Mouse (Mus musculus) spleen, adult 2 months (tissue): Measurements from ENCODE around the gene Wwox. TPM values are rescaled to one million over a fixed set of nuclear protein-coding genes. Genes with fewer than 3 reads are reported as not detected.

Source experiments
- DNase-seq, 2 experiments: peaks; one replicate each; pipeline versions ENCODE4 v3.0.0 to v3.0.0-alpha.2; 2012 to 2021; ENCODE audit warnings: low spot score in 2 of 2, low read depth in 1 of 2
- H3K27ac ChIP-seq: fragments of 200-500 bp; 2 replicates; pipeline ENCODE4 v1.5.1; 2012; ENCODE audit warnings: low read length, inconsistent platforms; ENCODE audit not compliant: insufficient read depth
- H3K27me3 ChIP-seq: fragments of 200-500 bp; 2 replicates; pipeline ENCODE4 v1.6.1; 2012; ENCODE audit warnings: mild to moderate bottlenecking, moderate library complexity, low read length, inconsistent platforms; ENCODE audit not compliant: control insufficient read depth, insufficient read depth
- H3K36me3 ChIP-seq: fragments of 200-500 bp; 2 replicates; pipeline ENCODE4 v1.6.1; 2012; ENCODE audit warnings: mild to moderate bottlenecking, low read length, inconsistent platforms; ENCODE audit not compliant: control insufficient read depth, insufficient read depth
- H3K4me1 ChIP-seq: fragments of 200-500 bp; 2 replicates; pipeline ENCODE4 v1.6.1; 2011; ENCODE audit warnings: inconsistent platforms; ENCODE audit not compliant: control insufficient read depth, insufficient read depth, insufficient read length
- H3K4me3 ChIP-seq: fragments of 200-500 bp; 2 replicates; pipeline ENCODE4 v1.5.1; 2011; ENCODE audit warnings: mild to moderate bottlenecking, inconsistent platforms; ENCODE audit not compliant: insufficient read depth, insufficient read length; ENCODE audit errors: extremely low read depth
- CTCF ChIP-seq: fragments of 200-500 bp; IDR thresholded peaks from 2 replicates; pipeline ENCODE4 v1.5.1; 2011; ENCODE audit warnings: mild to moderate bottlenecking, inconsistent platforms; ENCODE audit not compliant: insufficient read depth, insufficient read length, insufficient replicate concordance; ENCODE audit errors: extremely low read depth
- POLR2A ChIP-seq: fragments of 200-500 bp; IDR thresholded peaks from 2 replicates; pipeline ENCODE4 v1.6.1; 2011; ENCODE audit warnings: low read depth, low read length, inconsistent platforms
- WGBS: fragments of 180-500 bp; shearing (Covaris S2); methylation state at CpG from one replicate; pipeline ENCODE4 v1.1.7; 2018; 5-methylcytosine and 5-hydroxymethylcytosine counted together
- polyA plus RNA-seq: library from polyadenylated mRNA; depleted of rRNA; stranded (reverse); fragments of >200 nt; gene quantifications from 2 replicates; pipeline ENCODE4 v1.2.3, GENCODE M21; 2012

Gene Wwox
- polyA plus RNA-seq, 1 experiment = 3.8 TPM

DNA sequence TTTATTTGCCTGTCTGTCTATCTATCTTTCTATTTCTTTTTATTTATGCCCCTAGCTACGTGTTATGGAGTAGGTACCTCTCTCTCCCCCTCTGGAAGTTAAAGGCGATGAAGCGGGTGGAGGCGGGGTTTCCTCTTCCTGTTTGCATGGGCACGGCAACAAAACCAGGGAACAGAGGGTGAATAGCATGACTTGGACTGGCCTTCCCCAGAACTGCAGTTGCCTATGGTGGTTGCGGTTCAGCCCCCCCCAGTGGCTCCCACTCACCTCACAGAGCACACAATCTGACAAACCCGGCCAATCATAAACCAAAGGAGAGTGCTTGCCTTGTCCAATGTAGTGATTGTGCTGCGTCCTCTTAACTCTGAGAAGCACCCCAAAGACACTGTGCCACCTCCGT, 671.0 kb downstream of the Wwox start:
- 6% methylated on average over 9 of the region's 9 CpGs for WGBS
- no peak for DNase-seq

GRCm38 (mm10) chr8:115112062-115112461, 672.6 kb downstream of the Wwox start:
- 78% methylated on average over 2 of the region's 2 CpGs for WGBS
- Histone ChIP-seq H3K4me1 (peaks cover 4% of the 10 kb centered on the region; the same call in 1 of the 2 replicates), H3K36me3 (no peaks in the 10 kb centered on the region), H3K27ac (no peak overlapping the region), H3K27me3 (no peaks in the 10 kb centered on the region), H3K4me3 (no peak overlapping the region)
- no peak for TF ChIP-seq CTCF
- TF ChIP-seq POLR2A = no peak
- no peak for DNase-seq

More for the DNA sequence above, 671.0 kb downstream of the Wwox start:
- H3K27me3 ChIP-seq = no peaks in the 10 kb centered on the region
- peaks cover 4% of the 10 kb centered on the region; the same call in 1 of the 2 replicates for H3K4me1 ChIP-seq
- TF ChIP-seq POLR2A (no peak), CTCF (no peak)
- H3K4me3 ChIP-seq = no peak overlapping the region
- H3K27ac ChIP-seq = no peak overlapping the region
- H3K36me3 ChIP-seq = no peaks in the 10 kb centered on the region

DNA sequence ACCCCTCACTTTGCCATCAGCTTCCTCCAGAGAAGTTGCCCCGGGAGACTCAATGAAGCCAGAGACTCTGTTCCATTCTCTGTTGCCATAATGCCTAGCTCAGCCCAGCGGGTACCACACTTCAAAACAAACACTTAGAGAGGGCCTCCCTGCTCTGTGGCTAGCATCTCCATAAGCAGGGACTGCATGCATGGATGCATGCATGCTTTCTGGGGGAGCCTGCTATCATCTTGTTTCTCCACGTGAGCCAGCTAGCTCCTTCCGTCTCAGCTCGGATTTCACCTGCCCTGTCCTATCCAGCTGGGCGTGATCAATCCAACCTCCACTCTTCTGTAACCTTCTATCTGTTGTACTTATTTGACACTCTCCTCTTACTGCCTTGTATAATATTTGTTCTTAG, 675.0 kb downstream of the Wwox start:
- no peak overlapping the region for H3K4me3 ChIP-seq
- no peak overlapping the region for H3K27ac ChIP-seq
- TF ChIP-seq POLR2A = no peak
- no peak for TF ChIP-seq CTCF
- WGBS = 90% methylated on average over 6 of the region's 6 CpGs
- H3K27me3 ChIP-seq = no peaks in the 10 kb centered on the region
- H3K36me3 ChIP-seq = no peaks in the 10 kb centered on the region
- DNase-seq = no peak
- peaks cover 4% of the 10 kb centered on the region; the same call in 1 of the 2 replicates for H3K4me1 ChIP-seq

DNA sequence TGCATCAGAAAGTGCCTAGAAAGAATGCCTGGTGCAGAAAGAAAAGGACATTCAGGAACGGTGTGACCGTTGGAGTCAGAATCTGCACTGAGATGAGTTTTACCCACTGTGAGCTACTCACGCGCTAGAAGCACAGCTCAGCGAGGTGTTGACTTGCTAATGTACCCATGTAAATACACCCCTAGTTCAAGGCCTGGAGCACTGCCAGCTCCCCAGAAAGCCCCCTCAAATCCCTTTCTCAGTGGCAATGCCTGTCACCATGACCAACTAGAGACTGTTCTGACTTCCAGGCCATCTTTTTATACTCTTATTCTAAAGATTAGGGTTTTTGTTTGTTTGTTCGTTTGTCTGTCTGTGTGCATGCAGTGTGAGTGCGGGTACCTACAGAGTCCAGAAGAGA, 686.6 kb downstream of the Wwox start:
- no peaks in the 10 kb centered on the region for H3K4me1 ChIP-seq
- TF ChIP-seq CTCF = no peak
- TF ChIP-seq POLR2A = no peak
- no peak overlapping the region for H3K4me3 ChIP-seq
- H3K27ac ChIP-seq = no peak overlapping the region
- WGBS = 93% methylated on average over 7 of the region's 7 CpGs
- DNase-seq = no peak
- no peaks in the 10 kb centered on the region for H3K27me3 ChIP-seq
- H3K36me3 ChIP-seq = no peaks in the 10 kb centered on the region

GRCm38 (mm10) chr8:115126674-115127073, 687.2 kb downstream of the Wwox start:
- TF ChIP-seq CTCF (no peak), POLR2A (no peak)
- no peaks in the 10 kb centered on the region for H3K36me3 ChIP-seq
- H3K27ac ChIP-seq = no peak overlapping the region
- no peaks in the 10 kb centered on the region for H3K4me1 ChIP-seq
- WGBS = 91% methylated on average over 5 of the region's 5 CpGs
- no peaks in the 10 kb centered on the region for H3K27me3 ChIP-seq
- H3K4me3 ChIP-seq = no peak overlapping the region
- no peak for DNase-seq

- no peak overlapping the region for H3K4me3 ChIP-seq
- no peaks in the 10 kb centered on the region for H3K27me3 ChIP-seq
- H3K27ac ChIP-seq = no peak overlapping the region
- H3K4me1 ChIP-seq = no peaks in the 10 kb centered on the region
- H3K36me3 ChIP-seq = no peaks in the 10 kb centered on the region
- WGBS = 95% methylated on average over 4 of the region's 4 CpGs
- DNase-seq = no peak
- no peak for TF ChIP-seq CTCF
- TF ChIP-seq POLR2A = no peak
Measured at GRCm38 (mm10) chr8:115129307-115129706, 689.9 kb downstream of the Wwox start.

DNA sequence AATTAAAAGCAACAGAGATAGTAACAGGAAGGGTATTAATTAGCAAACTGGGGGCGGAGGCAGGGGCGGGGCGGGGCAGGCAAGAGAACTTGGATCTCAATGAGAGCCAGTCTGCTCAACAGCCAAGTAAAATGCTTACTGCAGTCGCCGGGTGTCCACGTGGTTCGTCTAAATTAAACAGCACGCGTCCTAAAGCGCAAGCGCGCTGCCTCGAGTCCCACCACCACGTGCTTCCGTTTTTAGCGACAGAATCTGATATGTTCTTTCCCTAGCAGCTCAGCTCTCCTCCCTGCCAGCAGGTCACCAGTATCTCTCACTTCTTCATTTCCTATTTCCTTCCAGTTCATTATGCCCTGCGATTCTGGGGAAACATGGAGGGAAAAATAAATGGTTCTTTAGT, 693.7 kb downstream of the Wwox start:
- Histone ChIP-seq H3K27me3 (no peaks in the 10 kb centered on the region), H3K36me3 (no peaks in the 10 kb centered on the region), H3K4me3 (no peak overlapping the region), H3K27ac (no peak overlapping the region), H3K4me1 (no peaks in the 10 kb centered on the region)
- no peak for TF ChIP-seq POLR2A
- no peak for TF ChIP-seq CTCF
- WGBS = 65% methylated on average over 17 of the region's 17 CpGs
- DNase-seq = no peak

DNA sequence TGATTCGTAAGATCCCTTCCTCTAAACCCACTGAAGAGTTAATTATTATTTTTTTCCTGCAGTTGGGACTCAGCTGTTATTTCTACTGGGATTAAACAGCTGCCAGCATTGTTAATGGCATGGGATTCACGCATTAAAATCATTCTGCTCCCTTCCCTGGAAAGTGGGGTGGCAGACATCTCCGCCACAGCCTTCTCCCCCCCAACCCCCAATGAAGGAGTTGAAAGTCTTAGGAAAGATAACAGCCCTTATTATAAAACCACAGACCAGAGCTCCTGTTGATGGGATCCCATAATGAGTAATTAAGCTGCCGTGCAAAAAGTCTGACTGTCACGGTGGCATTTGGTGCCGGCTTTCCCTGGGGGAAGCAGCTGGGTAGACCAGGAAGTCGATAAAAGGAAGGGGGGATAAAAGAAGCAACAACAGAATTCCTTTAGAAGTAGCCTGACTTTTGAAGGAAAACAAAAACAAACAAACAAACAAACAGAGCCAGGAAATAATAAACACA, 694.3 kb downstream of the Wwox start:
- H3K4me1 ChIP-seq = no peaks in the 10 kb centered on the region
- TF ChIP-seq CTCF (no peak), POLR2A (no peak)
- no peak for DNase-seq
- no peak overlapping the region for H3K4me3 ChIP-seq
- H3K27ac ChIP-seq = no peak overlapping the region
- 72% methylated on average over 7 of the region's 7 CpGs for WGBS
- no peaks in the 10 kb centered on the region for H3K27me3 ChIP-seq
- no peaks in the 10 kb centered on the region for H3K36me3 ChIP-seq
